Mouse (Mus musculus) midbrain, postnatal 0 days (tissue): ENCODE measurements around the gene Prkar2a. TPM values are rescaled to one million over a fixed set of nuclear protein-coding genes. Genes with fewer than 3 reads are reported as not detected.

Source experiments
- ATAC-seq: fragments of 200-750 bp; cut with Nextera tagmentation; 2 replicates; pipeline ENCODE4 v1.8.0; 2017; ENCODE audit warnings: moderate number of reproducible peaks, mild to moderate bottlenecking, moderate TSS enrichment, moderate library complexity; ENCODE audit not compliant: low FRiP score
- DNase-seq: peaks from one replicate; pipeline ENCODE4 v3.0.0-alpha.2; 2015; ENCODE audit warnings: low spot score
- H3K27ac ChIP-seq: fragments of 300-500 bp; sonication (generic); 2 replicates; pipeline ENCODE4 v1.5.1; 2014; ENCODE audit warnings: low read depth, mild to moderate bottlenecking, low read length, mixed read lengths
- H3K27me3 ChIP-seq: fragments of 300-500 bp; sonication (generic); 2 replicates; pipeline ENCODE4 v1.6.1; 2014; ENCODE audit warnings: low read length, control low read depth, mixed read lengths; ENCODE audit not compliant: insufficient read depth
- H3K36me3 ChIP-seq: fragments of 300-500 bp; sonication (generic); 2 replicates; pipeline ENCODE4 v1.6.1; 2014; ENCODE audit warnings: low read length, control low read depth, mixed read lengths; ENCODE audit not compliant: insufficient read depth
- H3K4me1 ChIP-seq: fragments of 300-500 bp; sonication (generic); 2 replicates; pipeline ENCODE4 v1.6.1; 2014; ENCODE audit warnings: mild to moderate bottlenecking, control low read depth, antibody characterized with exemption, low read length, mixed read lengths; ENCODE audit not compliant: insufficient read depth
- H3K4me2 ChIP-seq: fragments of 300-500 bp; sonication (generic); 2 replicates; pipeline ENCODE4 v1.6.1; 2014; ENCODE audit warnings: low read depth, mild to moderate bottlenecking, low read length, mixed read lengths; ENCODE audit not compliant: poor library complexity, severe bottlenecking
- H3K4me3 ChIP-seq: fragments of 300-500 bp; sonication (generic); 2 replicates; pipeline ENCODE4 v1.5.1; 2014; ENCODE audit warnings: low read depth, mild to moderate bottlenecking, low read length, moderate library complexity
- H3K9ac ChIP-seq: fragments of 300-500 bp; sonication (generic); replicated peaks from 2 replicates; pipeline ENCODE4 v1.6.1; 2014; ENCODE audit warnings: mild to moderate bottlenecking, low read length, moderate library complexity, mixed read lengths; ENCODE audit not compliant: poor library complexity, severe bottlenecking
- H3K9me3 ChIP-seq: fragments of 300-500 bp; sonication (generic); 2 replicates; pipeline ENCODE4 v1.6.1; 2016; ENCODE audit warnings: low read length, control low read depth
- CTCF ChIP-seq: IDR thresholded peaks from 2 replicates; pipeline ENCODE4 v1.5.1; 2016; ENCODE audit warnings: antibody characterized with exemption, mild to moderate bottlenecking
- WGBS: fragments of 180-500 bp; shearing (Covaris S2); extraction: QIAGEN DNeasy Blood & Tissue Kit; methylation state at CpG from one replicate; pipeline ENCODE4 v1.1.7; 2014; 5-methylcytosine and 5-hydroxymethylcytosine counted together
- polyA plus RNA-seq: library from polyadenylated mRNA; unstranded; fragments of >200 nt; fragmentation: Nextera tagmentation; extraction: Ambion mirVana; gene quantifications from 2 replicates; pipeline ENCODE4 v1.2.1, GENCODE M21; 2015
- total RNA-seq: library from RNA; depleted of rRNA; stranded (reverse); fragments of >200 nt; gene quantifications from 2 replicates; pipeline ENCODE4 v1.2.3, GENCODE M21; 2014

Gene Prkar2a
- total and polyA plus RNA-seq, 2 experiments from 2014 or later, result 49.7 to 107 TPM

- H3K4me2 ChIP-seq, result no peak overlapping the region
- no peaks in the 10 kb centered on the region for H3K4me1 ChIP-seq
- WGBS, result 64% methylated on average over 6 of the region's 6 CpGs
- H3K36me3 ChIP-seq, result no peaks in the 10 kb centered on the region
- H3K9me3 ChIP-seq, result no peaks in the 10 kb centered on the region
- H3K27me3 ChIP-seq, result no peaks in the 10 kb centered on the region
- DNase-seq (no peak), ATAC-seq (no peak)
- no peak for TF ChIP-seq CTCF
- no peak overlapping the region for H3K27ac ChIP-seq
- no peak overlapping the region for H3K9ac ChIP-seq
- H3K4me3 ChIP-seq, result no peak overlapping the region
These were observed 68.3 kb downstream of the Prkar2a start for GRCm38 (mm10) chr9:108757406-108757805.

GRCm38 (mm10) chr9:108759121-108759520, 70.0 kb downstream of the Prkar2a start:
- no peaks in the 10 kb centered on the region for H3K9me3 ChIP-seq
- 98% methylated on average over 20 of the region's 20 CpGs for WGBS
- no peak for TF ChIP-seq CTCF
- ATAC-seq (no peak), DNase-seq (no peak)
- no peak overlapping the region for H3K4me2 ChIP-seq
- no peak overlapping the region for H3K27ac ChIP-seq
- no peak overlapping the region for H3K9ac ChIP-seq
- H3K4me1 ChIP-seq, result no peaks in the 10 kb centered on the region
- H3K36me3 ChIP-seq, result no peaks in the 10 kb centered on the region
- no peaks in the 10 kb centered on the region for H3K27me3 ChIP-seq
- no peak overlapping the region for H3K4me3 ChIP-seq

DNA sequence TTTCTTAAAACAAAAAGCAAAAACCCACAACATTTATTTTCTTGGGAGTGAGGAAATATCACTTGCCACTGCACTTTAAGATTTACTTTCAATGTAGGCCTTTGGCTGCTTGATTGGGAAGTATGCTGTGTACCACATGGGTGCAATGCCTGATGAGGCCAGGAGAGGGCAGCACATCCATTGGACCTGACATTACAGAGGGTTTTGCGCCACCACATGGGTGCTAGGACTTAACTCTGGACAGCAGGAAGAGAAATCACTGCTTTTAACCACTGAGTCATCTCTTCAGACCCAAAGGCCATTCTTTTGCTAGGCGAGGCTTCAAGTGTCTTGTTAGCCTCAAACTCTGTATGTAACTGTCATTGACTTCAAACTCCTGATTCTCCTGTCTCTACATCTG, 70.7 kb downstream of the Prkar2a start:
- TF ChIP-seq CTCF, result peak; percentile 70
- ATAC-seq, result no peak
- H3K4me2 ChIP-seq, result no peak overlapping the region
- no peaks in the 10 kb centered on the region for H3K9me3 ChIP-seq
- H3K27ac ChIP-seq, result no peak overlapping the region
- 59% methylated on average over 2 of the region's 2 CpGs for WGBS
- H3K27me3 ChIP-seq, result no peaks in the 10 kb centered on the region
- no peaks in the 10 kb centered on the region for H3K36me3 ChIP-seq
- H3K9ac ChIP-seq, result no peak overlapping the region
- H3K4me1 ChIP-seq, result no peaks in the 10 kb centered on the region
- DNase-seq, result peak; percentile 19
- H3K4me3 ChIP-seq, result no peak overlapping the region

DNA sequence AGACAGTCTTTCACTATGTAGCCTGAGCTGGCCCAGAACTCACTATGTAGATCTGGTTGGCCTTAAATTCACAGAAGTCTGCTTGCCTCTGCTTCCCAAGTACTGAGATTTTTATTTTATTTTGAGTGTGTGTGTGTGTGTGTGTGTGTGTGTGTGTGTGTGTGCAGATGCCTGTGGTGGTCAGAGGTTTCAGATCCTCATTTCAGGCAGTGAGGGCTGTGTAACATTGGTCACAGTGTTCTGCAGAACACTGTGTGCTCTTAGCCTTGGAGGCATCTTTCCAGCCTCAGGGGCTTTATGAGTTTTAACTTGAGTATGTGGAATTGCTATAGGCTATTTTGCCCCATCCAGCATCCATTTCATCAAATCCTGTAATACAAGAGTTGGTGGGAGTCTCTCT, 72.4 kb downstream of the Prkar2a start:
- Histone ChIP-seq H3K4me3 (no peak overlapping the region), H3K4me2 (no peak overlapping the region), H3K4me1 (no peaks in the 10 kb centered on the region), H3K9me3 (no peaks in the 10 kb centered on the region), H3K27ac (no peak overlapping the region), H3K9ac (no peak overlapping the region), H3K27me3 (no peaks in the 10 kb centered on the region), H3K36me3 (no peaks in the 10 kb centered on the region)
- no peak for ATAC-seq
- no peak for TF ChIP-seq CTCF
- DNase-seq, result no peak

- no peak overlapping the region for H3K27ac ChIP-seq
- no peaks in the 10 kb centered on the region for H3K9me3 ChIP-seq
- H3K4me1 ChIP-seq, result no peaks in the 10 kb centered on the region
- H3K9ac ChIP-seq, result no peak overlapping the region
- WGBS, result 71% methylated on average over 10 of the region's 10 CpGs
- H3K27me3 ChIP-seq, result no peaks in the 10 kb centered on the region
- no peak overlapping the region for H3K4me3 ChIP-seq
- no peak for ATAC-seq
- no peak overlapping the region for H3K4me2 ChIP-seq
- no peak for DNase-seq
- no peak for TF ChIP-seq CTCF
- no peaks in the 10 kb centered on the region for H3K36me3 ChIP-seq
These were observed 75.9 kb downstream of the Prkar2a start for GRCm38 (mm10) chr9:108764971-108765370.

DNA sequence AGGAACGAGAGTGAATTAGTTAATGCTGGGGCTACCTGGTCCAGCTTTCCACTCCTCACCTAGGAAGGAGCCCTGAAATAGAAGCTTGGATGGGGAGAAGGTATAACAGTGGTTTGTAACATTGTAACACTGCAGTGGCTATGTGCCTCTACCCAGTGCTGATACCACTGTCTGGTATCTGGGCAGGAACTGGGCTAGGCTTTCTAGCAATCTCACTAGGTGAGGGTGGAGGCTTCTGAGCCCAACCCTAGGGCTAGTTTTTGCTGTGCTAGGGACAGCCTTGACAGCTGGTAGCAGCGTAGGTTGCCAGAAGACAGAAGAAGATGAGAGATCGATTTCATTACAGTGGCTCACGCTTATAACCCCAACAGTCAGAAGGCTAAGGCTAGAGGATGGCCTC, 87.5 kb downstream of the Prkar2a start:
- Histone ChIP-seq H3K9ac (no peak overlapping the region), H3K4me3 (no peak overlapping the region), H3K36me3 (no peaks in the 10 kb centered on the region), H3K4me2 (no peak overlapping the region), H3K4me1 (no peaks in the 10 kb centered on the region), H3K27ac (no peak overlapping the region), H3K27me3 (no peaks in the 10 kb centered on the region), H3K9me3 (no peaks in the 10 kb centered on the region)
- WGBS, result 86% methylated on average over 4 of the region's 4 CpGs
- TF ChIP-seq CTCF, result no peak
- DNase-seq (no peak), ATAC-seq (no peak)

DNA sequence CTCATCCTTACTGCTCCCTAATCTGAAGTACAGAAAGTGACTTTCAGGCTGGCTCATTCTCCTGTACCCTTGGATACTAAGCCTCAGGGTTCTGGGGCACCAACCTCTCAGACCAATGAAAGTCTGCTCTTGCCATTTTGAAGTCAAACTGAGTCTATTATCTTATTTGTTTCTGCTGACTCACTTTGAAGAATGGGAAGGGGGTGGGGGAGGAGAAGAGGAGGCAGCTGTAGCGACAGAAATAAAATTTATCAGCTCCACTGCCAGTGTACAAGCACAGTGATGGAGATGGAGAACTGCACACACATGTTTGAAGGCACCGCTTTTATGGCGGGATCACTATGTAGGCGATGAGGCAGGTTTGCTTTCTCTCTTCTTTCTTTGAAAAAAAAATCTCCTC, 88.2 kb downstream of the Prkar2a start:
- Histone ChIP-seq H3K4me3 (no peak overlapping the region), H3K4me1 (no peaks in the 10 kb centered on the region), H3K36me3 (no peaks in the 10 kb centered on the region), H3K27ac (no peak overlapping the region), H3K27me3 (no peaks in the 10 kb centered on the region), H3K9ac (no peak overlapping the region), H3K9me3 (no peaks in the 10 kb centered on the region), H3K4me2 (no peak overlapping the region)
- no peak for ATAC-seq
- WGBS, result 87% methylated on average over 4 of the region's 4 CpGs
- no peak for TF ChIP-seq CTCF
- no peak for DNase-seq
